Mouse (Mus musculus) induced T-regulatory cell, adult 2 months (primary cell): Measurements from ENCODE around the gene Sh2b3.
A peak's percentile ranks its signal among the peaks of the same experiment; 100 is the strongest.

Experiments used
- DNase-seq: peaks from one replicate; pipeline ENCODE4 v3.0.0-alpha.2; 2012; ENCODE audit warnings: low read depth

Gene Sh2b3

DNA sequence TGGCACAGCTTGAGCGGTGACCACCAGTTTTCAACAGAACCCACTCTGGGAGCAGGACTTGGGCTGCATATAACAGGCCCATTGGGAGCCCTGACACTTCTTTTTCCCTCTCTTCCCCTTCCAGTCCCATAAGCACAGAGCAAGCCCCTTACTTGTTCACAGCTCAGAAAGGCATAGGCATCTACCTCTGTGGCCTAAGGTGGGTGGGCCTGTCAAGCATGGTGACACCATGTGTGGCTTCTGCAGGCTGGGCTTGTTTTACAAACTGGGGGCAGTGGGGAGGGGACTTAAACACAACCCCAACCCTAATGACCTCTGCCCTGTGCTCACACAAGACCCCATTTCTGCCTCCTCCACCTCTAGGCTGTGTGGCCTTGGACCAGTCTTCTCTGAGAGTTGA, 13.8 kb downstream of the Sh2b3 start:
- DNase-seq: no peak

DNA sequence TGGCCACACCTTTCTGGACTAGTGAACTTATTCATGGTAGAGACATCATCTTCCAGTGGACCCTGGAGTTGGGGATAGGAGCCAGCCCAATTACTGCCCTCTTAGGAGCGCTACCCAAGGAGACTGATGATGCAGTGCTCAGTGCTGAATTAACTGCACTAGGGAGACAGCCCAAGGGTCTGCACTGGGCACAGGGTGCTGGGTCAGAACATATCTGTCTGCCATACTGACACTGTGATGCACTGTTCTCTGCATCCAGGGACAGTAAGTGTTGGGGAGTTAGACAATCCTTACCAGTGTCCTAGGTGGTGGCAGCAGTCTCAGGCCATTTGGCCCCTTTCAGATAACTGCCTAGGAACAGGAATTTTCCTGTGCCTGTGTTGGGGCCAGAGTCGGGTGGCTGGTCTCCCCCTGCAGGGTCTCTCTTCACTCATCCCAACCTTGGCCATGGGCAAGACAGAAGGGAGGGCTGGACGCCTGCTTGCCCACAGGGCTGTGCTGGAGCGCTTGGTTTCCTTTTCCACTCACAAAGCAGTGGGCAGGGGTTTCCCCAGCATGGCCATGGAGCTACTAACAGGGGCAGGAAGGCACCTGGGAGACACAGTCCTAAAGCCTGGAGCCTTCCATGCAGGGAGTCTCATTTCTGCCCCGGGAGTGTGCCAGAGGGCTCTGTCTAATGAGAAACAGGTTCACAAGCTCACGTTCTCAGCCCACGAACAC, 14.5 kb downstream of the Sh2b3 start:
- no peak for DNase-seq

DNA sequence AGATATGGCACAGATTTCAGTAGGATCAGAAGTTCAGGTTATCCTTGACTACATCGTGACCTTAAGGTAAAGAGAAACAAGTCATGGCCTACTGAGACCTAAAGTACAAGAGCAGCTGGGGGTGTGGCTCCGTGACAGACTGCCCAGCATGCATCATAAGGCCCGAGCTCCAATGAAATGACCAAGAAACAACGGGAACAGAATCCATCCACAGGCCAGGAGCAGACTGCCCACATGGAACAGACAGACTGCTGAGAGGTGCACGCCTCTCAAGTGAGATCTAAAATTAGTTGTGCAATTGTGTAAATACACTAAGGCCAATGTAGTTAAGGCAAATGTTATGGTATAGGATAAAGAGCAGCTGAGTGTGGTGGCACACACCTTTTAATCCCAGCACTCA, 15.9 kb downstream of the Sh2b3 start:
- DNase-seq: no peak

GRCm38 (mm10) chr5:121821116-121821515, 16.3 kb downstream of the Sh2b3 start:
- DNase-seq: no peak

DNA sequence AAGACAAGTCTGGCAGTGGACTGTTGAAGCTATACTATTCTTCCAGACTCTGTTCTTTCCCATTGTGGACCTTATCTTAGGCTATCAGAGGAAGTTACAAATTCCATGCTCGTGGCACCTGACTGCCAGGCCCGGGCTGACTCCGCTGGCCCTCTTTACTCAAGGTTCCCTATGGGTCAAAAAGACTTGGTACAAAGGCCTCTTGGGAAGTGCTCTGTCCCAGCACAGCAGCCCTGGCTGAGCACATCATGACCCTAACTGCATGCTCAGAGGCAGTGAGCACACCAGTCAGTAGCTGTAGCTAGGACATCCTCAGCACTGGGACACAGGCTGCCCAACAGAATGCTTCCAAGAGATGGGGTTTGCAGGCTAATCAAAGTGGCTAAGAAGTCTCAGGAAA, 16.8 kb downstream of the Sh2b3 start:
- no peak for DNase-seq

DNA sequence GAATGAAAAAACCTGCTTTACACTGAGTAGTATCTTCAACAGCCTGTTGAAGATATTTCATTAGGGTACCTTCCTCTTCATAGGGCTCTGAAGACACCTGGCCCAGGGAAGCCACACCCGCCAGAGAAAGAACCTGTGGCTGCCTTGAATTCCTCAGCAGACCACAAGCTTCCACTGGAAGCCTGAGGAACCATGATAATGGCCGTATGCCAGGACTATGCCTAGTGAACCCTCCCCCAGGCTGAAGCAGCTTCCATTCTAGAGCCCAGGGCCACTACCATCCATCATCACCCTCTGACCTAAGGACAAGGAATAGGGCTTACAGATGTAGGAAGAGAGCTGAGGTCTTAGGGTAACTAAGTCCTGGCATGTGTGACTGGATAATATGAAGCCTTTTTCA, 17.3 kb downstream of the Sh2b3 start:
- no peak for DNase-seq

DNA sequence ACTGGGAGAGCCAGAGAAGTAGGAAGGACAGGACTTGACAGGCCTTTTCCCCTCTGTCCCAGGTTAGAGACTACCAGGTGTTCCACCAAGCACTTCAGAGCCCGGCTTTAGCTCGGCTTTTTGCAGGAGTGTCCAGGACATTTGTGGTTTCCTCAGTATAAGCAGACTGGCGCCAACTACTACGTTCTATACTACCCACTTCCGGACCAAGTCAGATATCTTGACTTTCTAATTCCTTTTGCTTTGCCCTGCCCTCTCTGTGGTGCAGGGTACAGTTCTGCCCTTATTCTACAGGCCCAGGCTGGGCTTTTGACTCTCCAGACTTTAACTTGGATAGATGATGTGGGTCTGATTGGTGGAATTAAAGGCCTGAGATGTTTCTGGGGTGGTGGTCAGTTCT, 17.9 kb downstream of the Sh2b3 start:
- DNase-seq: peak; percentile 35

DNA sequence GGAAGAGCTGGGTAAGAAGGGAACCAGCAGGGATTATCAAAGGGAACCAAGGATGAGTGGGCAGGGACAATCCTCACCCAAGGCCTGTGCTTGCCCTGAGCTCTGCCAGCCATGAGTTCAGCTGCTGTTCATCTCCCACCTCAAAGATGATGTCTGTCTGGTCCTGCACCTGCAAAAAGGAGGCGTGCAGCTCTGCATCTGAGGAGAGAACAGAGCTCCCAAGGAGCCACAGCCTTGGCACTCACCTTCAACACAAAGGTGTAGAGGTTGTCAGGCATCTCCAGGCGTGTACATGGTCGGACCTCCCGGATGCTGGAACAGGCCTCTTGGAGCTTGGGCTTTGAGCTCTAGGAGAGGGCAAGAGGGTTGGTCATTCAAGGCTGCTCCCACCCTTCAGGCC, 18.6 kb downstream of the Sh2b3 start:
- no peak for DNase-seq

GRCm38 (mm10) chr5:121818401-121818800, 19.0 kb downstream of the Sh2b3 start:
- no peak for DNase-seq

DNA sequence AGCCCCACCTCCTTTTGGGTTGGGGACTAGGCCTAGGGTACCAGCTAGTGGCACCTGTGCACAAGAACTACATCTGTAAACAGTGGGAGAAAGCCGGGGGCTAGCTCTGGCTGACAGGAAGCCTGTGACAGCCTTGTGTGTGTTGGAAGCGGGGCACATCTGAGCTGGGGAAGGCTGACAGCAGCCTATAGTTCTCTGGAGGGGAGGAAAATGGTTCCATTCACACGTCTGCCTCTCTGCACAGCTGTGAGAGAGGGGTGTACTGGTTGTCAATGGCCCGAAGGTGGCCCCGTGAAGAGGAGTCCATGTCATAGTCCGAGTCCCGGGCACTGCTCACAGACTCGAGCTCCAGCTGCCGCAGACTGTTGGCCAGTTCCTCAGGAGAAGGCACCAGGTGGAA, 19.9 kb downstream of the Sh2b3 start:
- DNase-seq: no peak

DNA sequence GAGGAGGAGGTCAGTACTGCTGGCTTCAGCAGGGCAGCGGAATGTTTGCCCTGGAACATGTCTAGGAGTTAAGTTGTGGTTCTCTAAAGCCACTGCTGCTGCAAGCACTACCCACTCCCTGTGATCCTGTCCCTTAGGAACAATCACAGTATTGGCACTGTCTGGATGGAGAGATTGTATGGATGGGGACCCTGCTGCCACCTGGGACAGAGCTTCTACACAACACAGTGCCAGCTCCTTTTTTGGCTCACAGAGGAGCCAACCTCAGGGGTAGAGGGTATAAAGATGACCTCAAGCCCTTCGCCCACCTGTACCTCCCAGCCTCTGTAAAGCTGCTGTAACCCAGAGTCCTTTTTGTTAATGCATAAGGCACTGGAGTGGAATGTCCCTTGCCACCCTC, 20.8 kb downstream of the Sh2b3 start:
- no peak for DNase-seq

DNA sequence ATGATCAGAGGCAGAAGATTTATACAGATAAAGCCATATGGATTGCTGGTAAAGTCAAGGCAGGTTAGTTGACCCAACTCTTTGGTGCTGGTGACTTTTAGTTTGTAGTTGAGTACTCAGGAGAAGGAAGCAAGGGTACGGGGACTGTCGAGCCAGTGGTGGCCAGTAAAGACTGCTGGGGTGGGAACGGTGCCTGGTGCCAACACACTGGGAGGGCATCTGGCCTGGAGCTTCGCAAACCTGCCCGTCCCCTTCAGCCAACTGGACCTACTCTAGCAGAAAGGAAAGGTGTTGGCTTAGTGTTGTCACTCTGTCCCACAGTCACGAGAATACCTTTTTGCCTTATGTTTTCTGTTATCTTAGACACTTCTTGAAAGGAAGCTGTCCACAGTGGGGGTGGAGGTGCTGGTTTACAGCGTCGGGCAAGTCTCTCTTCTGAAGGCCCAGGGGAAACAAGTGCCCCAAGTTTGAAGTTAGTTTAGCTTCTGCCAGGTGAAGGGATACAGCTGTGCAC, 21.5 kb downstream of the Sh2b3 start:
- no peak for DNase-seq

GRCm38 (mm10) chr5:121815067-121815466, 22.4 kb downstream of the Sh2b3 start:
- DNase-seq: peak; percentile 63

DNA sequence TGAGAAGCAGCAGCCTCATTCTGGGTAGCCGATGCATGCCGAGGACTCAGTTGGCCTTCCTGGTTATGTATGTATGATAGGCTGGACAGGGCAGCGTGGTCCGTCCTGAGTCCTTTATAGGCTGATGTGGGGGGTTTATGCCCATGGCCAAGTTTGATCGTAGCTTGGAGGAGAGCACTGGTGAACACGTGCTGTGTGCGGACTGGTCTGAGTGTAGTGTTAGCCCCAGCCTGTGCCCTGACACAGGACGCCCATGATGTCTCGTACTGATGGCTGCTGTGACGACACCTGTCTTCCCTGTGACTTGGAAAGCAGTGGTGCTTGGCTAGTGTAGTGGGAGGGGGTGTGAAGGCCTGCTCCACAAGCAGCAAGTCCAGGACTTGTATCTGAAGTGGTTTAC, 23.7 kb downstream of the Sh2b3 start:
- no peak for DNase-seq

GRCm38 (mm10) chr5:121812526-121813243, 24.8 kb downstream of the Sh2b3 start:
- peak; percentile 46 for DNase-seq

- peak; percentile 38 for DNase-seq
These were observed 25.9 kb downstream of the Sh2b3 start for GRCm38 (mm10) chr5:121811485-121811931.

GRCm38 (mm10) chr5:121810331-121811151, 26.9 kb downstream of the Sh2b3 start:
- DNase-seq: no peak

DNA sequence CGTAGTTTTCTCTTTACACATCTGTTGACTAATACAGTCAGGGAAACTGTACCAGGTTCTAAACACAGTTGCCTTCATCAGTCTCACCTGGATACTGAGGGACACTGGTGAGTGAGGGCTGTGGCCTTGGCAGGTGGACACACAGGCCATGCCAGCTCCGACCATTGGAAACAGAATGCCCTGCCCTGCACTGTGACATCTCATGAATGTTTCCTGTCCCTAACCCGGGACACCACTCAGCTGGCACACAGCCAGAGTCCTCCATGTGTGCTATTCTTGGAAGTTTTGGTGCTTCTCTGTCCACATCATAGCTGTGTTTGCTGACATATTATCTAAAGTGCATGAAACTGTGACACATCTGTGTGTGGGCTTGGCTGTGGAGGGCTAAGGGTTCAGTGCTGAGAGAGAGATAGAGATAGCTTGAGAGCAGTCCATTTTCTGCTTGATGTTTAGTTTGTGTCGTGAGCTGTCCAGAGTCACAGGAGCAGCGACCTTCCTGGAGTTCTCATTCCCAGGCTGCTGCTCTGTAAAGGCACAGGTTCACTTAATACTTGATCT, 27.7 kb downstream of the Sh2b3 start:
- no peak for DNase-seq

GRCm38 (mm10) chr5:121808202-121808601, 29.2 kb downstream of the Sh2b3 start:
- DNase-seq: no peak

- no peak for DNase-seq
These were observed 30.3 kb downstream of the Sh2b3 start for GRCm38 (mm10) chr5:121807186-121807585.

DNA sequence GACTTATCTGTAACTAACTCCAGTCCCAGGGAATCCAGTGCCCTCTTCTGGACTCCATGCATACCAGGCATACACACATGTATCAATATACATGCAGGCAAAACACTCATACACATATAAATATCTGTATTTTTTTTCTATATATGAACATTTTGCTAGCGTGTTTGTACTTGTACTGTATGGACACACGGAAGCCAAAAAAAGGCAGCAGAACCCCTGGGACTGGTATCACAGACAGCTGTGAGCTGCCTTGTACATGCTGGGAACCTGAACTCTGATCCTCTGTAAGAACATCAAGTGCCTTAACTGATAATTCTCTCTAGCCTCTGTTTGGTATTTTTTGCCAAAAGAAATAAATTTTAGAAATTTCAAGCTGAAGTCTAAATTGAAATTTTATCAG, 39.0 kb downstream of the Sh2b3 start:
- DNase-seq: no peak

DNA sequence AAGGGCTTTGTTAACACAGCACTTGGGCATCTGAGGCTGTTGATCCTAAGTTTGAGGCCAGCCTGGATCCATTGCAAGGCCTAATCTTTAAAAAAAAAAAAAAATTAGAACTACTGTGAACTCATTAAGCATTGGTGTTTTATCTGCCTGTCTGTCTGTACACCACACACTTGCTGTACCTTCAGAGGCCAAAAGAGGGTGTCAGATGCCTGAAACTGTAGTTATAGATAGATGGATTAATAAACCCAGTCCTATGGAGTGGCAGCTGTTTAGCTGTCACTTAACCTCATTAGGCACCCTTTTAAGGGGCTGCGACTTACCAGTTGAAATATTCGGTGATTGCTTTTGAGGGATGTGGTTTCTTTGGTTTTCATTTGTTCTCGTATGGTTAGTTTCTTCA, 41.6 kb downstream of the Sh2b3 start:
- DNase-seq: peak; percentile 68
